26 mouse cellular contexts compared by ENCODE assay signal in the genomic region with DNA sequence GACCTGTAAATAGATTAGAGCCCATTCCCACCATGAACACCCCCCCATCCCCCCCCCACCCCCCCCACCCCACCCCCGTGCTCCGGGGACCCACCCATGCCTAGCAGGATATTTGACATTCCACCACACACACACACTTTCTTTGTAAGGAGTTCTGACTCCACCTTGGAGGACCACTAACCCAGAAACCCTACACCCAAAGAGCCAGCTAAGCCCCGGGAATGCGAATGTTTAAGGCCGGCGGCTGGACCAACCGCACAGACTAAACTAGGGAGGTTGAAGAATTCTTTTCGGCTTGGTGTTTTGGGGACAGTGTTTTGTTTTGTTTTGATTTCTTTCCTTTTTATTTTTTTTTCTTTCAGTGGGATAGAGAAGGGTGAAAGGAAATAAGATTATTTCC. TPM values are rescaled to one million over a fixed set of nuclear protein-coding genes. Genes with fewer than 3 reads are reported as not detected.
DNase-seq lines count a peak whose midpoint lies in the region; ATAC-seq lines count a peak whose summit lies in the region.
"Had no signal": no experiment of that assay in that cellular context is flagged by ENCODE, and none has a peak within 500 bp of the region (broad histone marks: within the 10 kb centered on the region; RNA-seq: fewer than 3 reads in every experiment).

No protein-coding gene starts in this region.

- peaks cover 62% of the 10 kb centered on the region for H3K4me1 ChIP-seq in embryonic facial prominence, embryonic 12.5 days
- peaks cover 54% of the 10 kb centered on the region for H3K4me1 ChIP-seq in limb, embryonic 11.5 days (ENCODE audit: control insufficient read depth, insufficient read depth, low read length)

- H3K9ac ChIP-seq in embryonic facial prominence, embryonic 12.5 days, result no peak overlapping the region
- H3K9ac ChIP-seq in limb, embryonic 11.5 days (ENCODE audit: low read length), result no peak overlapping the region
- H3K9ac ChIP-seq: forebrain, embryonic 15.5 days; heart, embryonic 15.5 days; hindbrain, embryonic 15.5 days; liver, embryonic 14.5 days; lung, embryonic 15.5 days; midbrain, embryonic 15.5 days; neural tube, embryonic 13.5 days had no signal

- H3K36me3 ChIP-seq in embryonic facial prominence, embryonic 12.5 days, result no peaks in the 10 kb centered on the region
- H3K36me3 ChIP-seq in limb, embryonic 11.5 days (ENCODE audit: control insufficient read depth, insufficient read depth, low read length), result no peaks in the 10 kb centered on the region
- H3K36me3 ChIP-seq: forebrain, embryonic 15.5 days; heart, embryonic 15.5 days; hindbrain, embryonic 15.5 days; lung, embryonic 15.5 days; midbrain, embryonic 15.5 days; neural tube, embryonic 13.5 days had no signal

- no peak overlapping the region for H3K4me3 ChIP-seq in embryonic facial prominence, embryonic 12.5 days
- H3K4me3 ChIP-seq in limb, embryonic 11.5 days (ENCODE audit: low read depth, low read length), result no peak overlapping the region
- H3K4me3 ChIP-seq: forebrain, embryonic 15.5 days; heart, adult 2 months; heart, embryonic 15.5 days; hindbrain, embryonic 15.5 days; lung, embryonic 15.5 days; midbrain, embryonic 15.5 days; myocyte; neural tube, embryonic 13.5 days had no signal

- WGBS in embryonic facial prominence, embryonic 12.5 days, result 16% methylated on average over 8 of the region's 8 CpGs
- WGBS in limb, embryonic 11.5 days, result 28% methylated on average over 8 of the region's 8 CpGs

- peak; percentile 47 for DNase-seq in embryo, embryonic 10 days (ENCODE audit: low spot score)
- DNase-seq in embryo, embryonic 9.5 days (ENCODE audit: extremely low spot score), result no peak
- DNase-seq in R1 (ENCODE audit: low read depth, low spot score), result peak; percentile 67
- DNase-seq in limb, embryonic 11.5 days (ENCODE audit: low spot score), result peak; percentile 58
- DNase-seq in frontal cortex, postnatal 36 days (ENCODE audit: low spot score in 2 of 2), result no peak
- DNase-seq in cerebellum, postnatal 4 days (ENCODE audit: low spot score in 2 of 2), result no peak
- DNase-seq: adrenal gland, postnatal 36 days; cerebellum, adult 11 months; cerebellum, postnatal 10 days; gastrocnemius, postnatal 36 days; heart, adult 2 months; heart, postnatal 4 days; kidney, adult 2 months; kidney, postnatal 36 days; lung, postnatal 4 days; thymus, postnatal 14 days had no signal

- no peak overlapping the region for H3K4me2 ChIP-seq in embryonic facial prominence, embryonic 12.5 days (replicated peaks)
- no peak overlapping the region for H3K4me2 ChIP-seq in limb, embryonic 11.5 days (ENCODE audit: low read depth, severe bottlenecking)
- H3K4me2 ChIP-seq: forebrain, embryonic 15.5 days; heart, embryonic 15.5 days; hindbrain, embryonic 15.5 days; lung, embryonic 15.5 days; midbrain, embryonic 15.5 days; neural tube, embryonic 13.5 days had no signal

- peak overlapping the region; percentile 84 for H3K27ac ChIP-seq in embryonic facial prominence, embryonic 12.5 days
- peak overlapping the region; percentile 72 for H3K27ac ChIP-seq in limb, embryonic 11.5 days (replicated peaks; ENCODE audit: low read depth, low read length)
- H3K27ac ChIP-seq: forebrain, embryonic 15.5 days; heart, adult 2 months; heart, embryonic 15.5 days; hindbrain, embryonic 15.5 days; liver, embryonic 14.5 days; lung, embryonic 15.5 days; midbrain, embryonic 15.5 days; neural tube, embryonic 13.5 days had no signal

- no peaks in the 10 kb centered on the region for H3K27me3 ChIP-seq in embryonic facial prominence, embryonic 12.5 days
- no peaks in the 10 kb centered on the region for H3K27me3 ChIP-seq in limb, embryonic 11.5 days (ENCODE audit: control insufficient read depth, insufficient read depth, low read length)
- H3K27me3 ChIP-seq: forebrain, embryonic 15.5 days; heart, embryonic 15.5 days; hindbrain, embryonic 15.5 days; lung, embryonic 15.5 days; midbrain, embryonic 15.5 days; neural tube, embryonic 13.5 days had no signal

- ATAC-seq in embryonic facial prominence, embryonic 12.5 days (ENCODE audit: insufficient number of reproducible peaks, insufficient read depth, low FRiP score, low TSS enrichment), result no peak
- no peak for ATAC-seq in limb, embryonic 11.5 days (ENCODE audit: insufficient number of reproducible peaks, low FRiP score, low TSS enrichment, low read depth)
- ATAC-seq in monocyte, adult 5-6 weeks (replicated peaks; ENCODE audit: insufficient number of reproducible peaks, low FRiP score, low TSS enrichment, poor library complexity, severe bottlenecking), result no peak
- ATAC-seq: forebrain, embryonic 15.5 days; midbrain, embryonic 15.5 days had no signal

- H3K9me3 ChIP-seq in embryonic facial prominence, embryonic 12.5 days, result no peaks in the 10 kb centered on the region
- no peaks in the 10 kb centered on the region for H3K9me3 ChIP-seq in limb, embryonic 11.5 days (ENCODE audit: control insufficient read depth, low read length)
- H3K9me3 ChIP-seq: forebrain, embryonic 15.5 days; heart, embryonic 15.5 days; hindbrain, embryonic 15.5 days; lung, embryonic 15.5 days; midbrain, embryonic 15.5 days; neural tube, embryonic 13.5 days had no signal

RNA-seq across cellular contexts. Expression of a gene that starts 16.1 kb away (rescaled TPM):
- polyA plus RNA-seq in embryonic facial prominence, embryonic 12.5 days (2016; fragmentation: Nextera tagmentation; extraction: Ambion mirVana), result 21.0 and 22.6 TPM in 2 replicates
- 12.8 and 16.4 TPM in 2 replicates for polyA plus RNA-seq in limb, embryonic 11.5 days (2014; fragmentation: Nextera tagmentation; extraction: Ambion mirVana)
- 0.39 TPM in 1 of 3 replicates, not detected in the others for total RNA-seq in monocyte, adult 5-6 weeks (2017)

Comparison
In these comparisons a context has a peak if more than half of its experiments do, and no peak if none do; other contexts are left out.
1. DNase-seq: peak in embryo, embryonic 10 days (single experiment), R1 (single experiment) and limb, embryonic 11.5 days (single experiment); none in embryo, embryonic 9.5 days (single experiment), frontal cortex, postnatal 36 days (0 of 2) and cerebellum, postnatal 4 days (0 of 2).